Mouse (Mus musculus): Measurements from ENCODE around the gene Ccr1l1.

DNA sequence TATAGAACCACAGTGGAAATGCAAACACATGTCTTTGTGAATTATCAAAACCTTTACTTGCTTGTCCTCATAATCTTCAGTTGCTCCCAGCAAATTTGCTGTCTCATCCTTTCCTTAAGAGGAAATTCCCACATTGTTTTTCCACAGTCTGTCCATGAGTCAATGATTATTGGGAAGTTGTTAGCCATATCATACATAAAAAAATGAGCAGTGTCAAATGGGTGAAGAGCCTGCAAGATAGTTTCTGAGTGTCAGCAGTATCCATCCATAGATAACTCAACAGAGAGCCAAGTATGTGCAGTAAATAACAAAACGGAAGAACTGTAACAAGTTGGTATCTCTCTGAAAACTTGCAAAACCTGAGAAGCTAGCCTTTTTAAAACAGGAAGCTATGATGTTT, 43.5 kb upstream of the Ccr1l1 start, which contains the start of gene Ccr3:
- TF ChIP-seq POLR2A (IDR thresholded peaks at IDR 0.05; ENCODE audit: extremely low read depth, insufficient read depth, low read length), result no peak
- no peak for TF ChIP-seq CTCF (IDR thresholded peaks at IDR 0.05; ENCODE audit: low read depth, low read length)
